Mouse (Mus musculus): ENCODE data around the gene Grtp1.

The Grtp1 gene

DNA sequence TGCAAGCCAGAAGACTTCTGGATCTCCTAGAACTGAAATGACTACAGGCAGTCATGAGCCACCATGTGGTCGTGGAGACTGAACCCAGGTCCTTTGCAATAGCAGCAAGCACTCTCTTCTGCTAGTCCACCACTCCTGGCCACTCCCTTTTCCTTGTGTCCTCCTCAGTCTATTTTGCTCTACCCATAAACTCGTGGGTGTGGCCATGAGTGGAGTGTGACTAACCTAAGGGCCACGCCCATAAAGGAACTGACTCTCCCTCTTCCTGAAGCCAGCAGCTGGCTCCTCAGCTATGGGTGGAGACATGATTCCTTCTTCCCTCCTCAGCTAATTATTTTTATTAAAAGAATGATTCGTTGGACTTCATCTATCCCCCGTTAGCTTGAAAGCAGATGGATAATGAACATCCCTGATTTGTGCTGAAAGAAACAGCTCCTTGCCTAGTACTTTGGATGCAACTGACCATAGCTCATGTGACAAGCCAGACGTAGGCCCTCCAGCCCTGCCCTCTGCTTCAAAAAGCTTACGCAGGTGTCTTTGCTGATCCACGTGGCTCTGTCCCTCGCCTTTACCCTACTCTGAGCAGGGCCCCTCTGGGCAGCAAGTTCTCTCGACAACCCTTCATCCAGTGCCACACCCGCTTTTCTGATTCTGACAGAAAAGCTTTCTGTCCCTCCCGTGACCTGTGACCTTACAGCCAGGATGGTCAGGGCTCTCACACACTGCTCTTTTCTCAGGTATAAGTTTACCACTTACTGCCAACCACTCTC, 4.1 kb upstream of the Grtp1 start:
- no peak for DNase-seq (ENCODE audit: low spot score)

DNA sequence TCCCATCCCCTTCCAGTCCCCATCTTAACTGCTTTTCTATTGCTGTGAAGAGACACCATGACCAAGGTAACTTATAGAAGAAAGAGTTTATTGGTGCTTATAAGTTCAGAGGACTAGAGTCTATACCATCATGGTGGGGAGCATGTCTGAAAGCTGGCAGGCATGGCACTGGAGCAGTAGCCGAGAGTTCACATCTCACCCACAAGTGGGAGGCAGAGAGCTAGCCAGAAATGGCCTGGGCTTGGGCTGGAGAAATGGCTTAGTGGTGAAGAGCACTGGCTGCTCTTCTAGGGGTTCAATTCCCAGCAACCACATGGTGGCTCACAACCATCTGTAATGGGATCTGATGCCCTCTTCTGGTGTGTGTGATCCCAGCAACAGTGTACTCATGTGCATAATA, 3.1 kb upstream of the Grtp1 start:
- no peak for DNase-seq (ENCODE audit: low spot score)

DNA sequence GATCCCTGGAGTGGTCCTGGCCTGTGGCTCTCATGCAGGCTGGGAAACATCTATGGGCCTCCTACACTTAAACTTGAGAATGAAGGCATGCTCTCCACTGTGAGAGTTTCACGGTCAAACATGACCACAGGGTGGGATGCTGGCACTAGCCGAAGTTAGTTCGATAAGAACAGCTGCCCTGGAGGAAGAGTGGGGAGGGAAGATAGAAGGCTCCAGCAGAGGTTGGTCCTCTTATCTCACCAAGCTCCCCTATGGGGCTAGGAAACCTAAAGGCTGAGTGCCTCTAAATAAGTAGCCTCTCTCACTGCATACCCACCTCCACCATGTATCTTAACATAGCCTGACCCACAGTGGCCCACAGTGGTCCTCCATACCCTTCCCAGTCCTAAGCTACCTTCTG, 2.4 kb upstream of the Grtp1 start:
- no peak for DNase-seq (ENCODE audit: low spot score)

DNA sequence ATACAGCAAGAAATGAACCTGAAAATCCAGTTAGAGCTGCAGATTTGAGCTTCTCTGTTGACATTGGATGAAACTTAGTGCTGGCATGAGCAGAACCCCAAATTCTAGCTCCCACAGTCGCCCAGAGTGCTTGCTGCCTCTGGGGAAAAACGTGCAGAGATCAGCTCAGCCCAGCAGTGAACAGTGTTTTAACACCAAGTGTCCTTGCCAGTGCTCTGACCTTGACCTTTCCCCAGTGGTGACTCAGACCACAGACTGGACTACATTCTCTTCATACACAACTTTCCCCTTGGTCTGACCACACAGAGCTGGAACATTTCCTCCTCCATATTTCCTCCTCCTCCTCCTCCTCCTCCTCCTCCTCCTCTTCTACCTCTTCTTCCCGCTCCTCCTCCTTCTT, 1.6 kb upstream of the Grtp1 start:
- DNase-seq (ENCODE audit: low spot score): no peak

DNA sequence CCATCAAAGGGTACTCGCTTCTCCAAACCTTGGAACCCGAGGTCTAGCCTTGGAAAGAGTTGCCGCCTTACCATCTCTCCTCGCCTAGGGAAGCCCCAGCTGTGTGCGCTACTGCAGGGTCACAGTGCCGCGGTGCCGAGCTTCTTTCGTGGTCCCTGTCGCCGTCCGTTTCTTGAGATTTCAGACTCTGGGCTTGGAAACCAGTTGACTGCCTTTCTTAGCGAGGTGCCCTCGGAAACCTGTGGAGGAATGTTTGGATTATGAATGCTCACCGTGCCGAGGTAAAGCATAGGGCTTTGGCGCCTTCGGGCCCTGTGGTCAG, 554 bp upstream of the Grtp1 start:
- DNase-seq (ENCODE audit: low spot score): no peak

DNA sequence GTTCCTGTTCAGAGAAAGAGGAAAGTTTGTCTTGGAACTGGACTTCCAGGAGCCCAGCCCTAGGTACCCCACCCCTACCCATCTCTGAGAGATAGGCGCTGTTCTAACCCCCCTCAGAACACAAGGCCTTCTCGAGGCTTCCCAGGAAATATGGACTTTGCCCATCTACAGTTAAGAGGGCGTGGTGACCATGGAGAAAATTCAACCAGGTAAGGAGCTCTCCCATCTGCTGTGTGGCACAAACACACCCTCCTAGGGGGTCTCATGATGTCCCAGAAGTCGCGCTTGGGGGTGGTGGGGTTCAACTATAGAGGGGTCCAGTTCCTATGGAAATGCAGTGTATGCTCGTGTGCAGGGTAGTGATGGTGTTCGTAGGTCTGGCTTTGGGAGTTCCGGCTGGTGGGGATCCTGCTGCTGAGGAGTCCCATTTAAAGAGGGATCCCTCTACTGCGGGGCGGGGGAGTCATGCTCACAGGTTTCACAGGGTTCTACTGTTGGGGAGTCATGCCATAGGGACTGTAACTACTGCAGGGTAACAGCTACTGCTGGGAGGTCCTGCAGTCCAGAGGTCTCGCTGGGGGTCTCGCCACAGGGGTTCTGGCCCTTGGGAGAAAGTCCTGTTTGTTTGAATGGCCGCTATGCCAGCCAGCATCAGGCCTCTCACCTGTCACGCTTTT, 897 bp downstream of the Grtp1 start:
- DNase-seq (ENCODE audit: low spot score): no peak

DNA sequence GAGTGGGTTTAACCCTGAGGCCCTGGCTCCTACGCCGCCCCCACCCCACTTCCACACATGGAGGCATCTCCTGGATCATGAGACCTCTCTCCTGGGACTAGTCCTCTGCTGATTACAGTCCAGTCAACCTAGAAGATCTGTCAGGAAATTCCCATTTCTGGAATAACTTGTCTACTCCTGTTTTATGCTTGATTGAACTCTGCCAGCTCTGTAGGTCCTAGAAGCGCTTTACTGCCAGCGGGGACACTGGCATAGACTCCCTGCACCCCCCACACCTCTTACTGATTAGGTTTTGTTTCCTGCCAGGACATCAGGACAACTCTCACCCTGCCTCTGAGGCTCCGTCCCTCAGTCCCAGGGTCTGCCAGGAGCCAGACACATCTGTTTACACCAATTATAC, 2.9 kb downstream of the Grtp1 start:
- DNase-seq (ENCODE audit: low spot score): peak; percentile 43

DNA sequence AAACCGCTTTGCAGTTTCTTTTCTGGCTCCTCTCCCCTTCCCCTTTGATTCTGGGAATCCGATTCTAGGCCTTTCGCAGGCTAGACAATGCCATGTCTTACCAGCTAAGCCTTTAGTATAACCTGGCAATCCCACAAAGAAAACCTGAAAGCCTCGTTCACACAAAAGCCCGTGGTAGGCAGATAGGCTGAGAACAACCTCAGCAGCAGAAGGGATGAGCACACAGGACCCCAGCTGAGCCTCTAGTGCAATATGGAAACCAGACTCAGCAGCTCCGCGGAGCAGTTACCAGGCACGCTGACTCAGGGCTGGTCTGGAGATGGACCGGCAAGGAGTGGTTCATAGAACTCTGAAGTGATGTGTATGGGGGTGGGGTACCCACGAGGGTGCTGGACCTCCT, 5.6 kb downstream of the Grtp1 start:
- DNase-seq (ENCODE audit: low spot score): no peak

DNA sequence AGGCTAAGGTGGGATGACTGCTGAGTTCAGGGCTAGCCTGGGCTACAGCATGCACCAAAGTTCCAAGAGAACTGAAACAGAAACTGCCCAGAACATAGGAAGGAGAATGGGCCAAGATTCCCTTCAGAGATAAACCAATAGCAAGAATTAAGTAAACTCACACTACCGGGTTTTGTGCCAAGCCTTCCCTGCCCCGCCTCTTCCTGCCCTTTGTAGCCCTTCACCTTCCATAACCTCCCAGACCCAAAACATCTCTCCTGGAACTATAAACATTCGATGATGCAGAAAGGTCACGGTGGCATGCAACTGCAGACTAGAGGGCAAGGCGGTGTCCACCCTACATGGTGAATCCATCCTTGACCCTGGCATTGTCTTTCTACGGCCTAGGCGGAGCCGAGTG, 10.2 kb downstream of the Grtp1 start:
- DNase-seq (ENCODE audit: low spot score): no peak

DNA sequence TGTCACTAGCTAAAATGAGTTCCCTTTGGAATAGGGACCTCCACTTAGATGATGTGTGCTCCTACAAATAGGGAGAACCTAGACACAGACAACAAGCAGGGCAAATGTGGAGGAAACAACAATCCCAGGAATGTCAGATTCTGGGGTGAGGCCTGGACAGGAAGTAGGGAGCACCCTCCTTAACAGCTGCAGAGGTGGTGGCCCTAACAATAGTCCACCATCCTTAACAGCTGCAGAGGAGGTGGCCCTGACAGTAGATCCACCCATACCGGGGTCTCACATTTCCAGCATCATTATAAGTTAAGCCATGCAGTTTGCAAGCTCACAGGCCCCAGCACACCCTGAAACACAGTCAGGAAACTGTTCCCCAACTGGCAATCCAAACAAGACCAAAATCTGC, 11.6 kb downstream of the Grtp1 start:
- DNase-seq (ENCODE audit: low spot score): no peak

DNA sequence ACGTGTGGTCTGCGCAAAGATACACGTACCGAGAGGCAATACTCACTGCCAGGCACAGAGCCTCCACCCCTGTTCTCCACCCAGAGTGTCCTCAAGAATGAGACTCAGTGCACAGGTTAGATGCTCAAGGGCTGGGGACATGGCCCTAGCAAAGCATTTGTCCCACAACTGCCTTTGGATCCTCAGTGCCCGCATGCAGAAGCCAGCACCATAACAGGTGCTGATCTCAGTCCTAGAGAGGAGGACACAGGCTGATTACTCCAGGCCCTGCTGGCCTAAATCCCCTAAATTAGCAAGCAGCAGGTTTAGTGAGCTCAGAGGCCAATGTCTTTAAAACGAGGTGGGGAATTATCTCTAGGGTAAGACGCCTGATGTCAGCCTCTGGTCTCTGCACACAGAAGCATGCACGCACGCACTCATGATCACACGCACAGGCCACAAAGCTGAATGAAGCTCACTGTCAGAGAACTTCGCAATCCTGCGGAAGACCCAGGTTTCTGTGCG, 12.3 kb downstream of the Grtp1 start:
- DNase-seq (ENCODE audit: low spot score): no peak

DNA sequence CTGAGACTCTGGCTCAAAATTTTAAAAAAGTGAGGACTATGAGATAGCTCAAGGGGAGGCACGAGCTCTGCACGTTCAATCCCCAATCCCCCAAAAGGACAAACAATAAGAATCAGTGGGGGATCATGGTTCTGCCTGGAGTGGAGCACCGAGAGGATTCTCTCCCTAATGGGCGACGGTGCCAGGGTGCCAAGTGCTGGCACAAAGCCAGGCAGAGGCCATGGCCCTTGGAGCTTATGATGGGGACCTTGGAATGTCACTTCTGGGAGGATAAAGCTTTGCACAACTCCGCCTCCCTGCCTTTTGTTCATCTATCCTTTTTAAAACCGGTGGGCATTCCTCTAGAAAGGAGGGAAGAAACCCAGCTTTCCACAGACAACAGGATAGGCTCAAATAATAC, 12.8 kb downstream of the Grtp1 start:
- no peak for DNase-seq (ENCODE audit: low spot score)

DNA sequence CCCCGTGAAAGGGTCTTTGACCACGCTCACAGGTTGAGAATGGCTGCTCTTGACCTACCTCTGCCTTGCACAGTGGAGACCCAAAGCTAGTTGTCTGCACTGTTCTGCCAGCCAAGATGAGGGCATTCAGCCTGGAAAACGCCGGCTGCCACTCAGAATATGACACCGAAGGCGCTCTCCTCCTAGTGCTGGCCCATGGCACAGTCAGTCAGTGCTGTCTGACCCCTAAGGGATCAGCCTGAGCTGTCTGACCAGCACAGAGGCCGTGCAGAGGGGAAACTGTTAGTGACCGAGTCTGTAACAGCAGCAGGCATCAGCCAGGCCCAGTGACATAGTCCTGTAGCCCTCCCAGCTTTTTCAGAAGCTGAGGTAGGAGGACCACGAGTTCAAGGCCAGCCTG, 13.2 kb downstream of the Grtp1 start:
- no peak for DNase-seq (ENCODE audit: low spot score)

DNA sequence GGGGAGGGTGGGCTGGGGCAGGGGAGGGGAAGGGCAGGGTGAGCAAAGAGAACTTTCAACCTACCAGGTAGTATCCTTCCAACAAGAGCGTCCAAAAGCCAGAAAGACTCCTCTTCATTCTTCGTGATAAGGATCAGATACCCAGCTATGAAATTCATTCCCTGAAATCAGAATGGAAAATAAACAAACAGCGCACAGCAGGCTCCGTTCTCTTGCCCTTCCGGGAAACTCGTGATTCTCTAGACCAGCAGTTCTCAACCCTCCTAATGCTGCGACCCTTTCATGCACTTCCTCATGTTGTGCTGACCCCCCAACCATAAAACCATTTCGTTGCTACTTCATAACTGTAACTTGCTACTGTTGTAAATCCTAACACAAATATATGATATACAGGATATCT, 13.6 kb downstream of the Grtp1 start:
- DNase-seq (ENCODE audit: low spot score): no peak

DNA sequence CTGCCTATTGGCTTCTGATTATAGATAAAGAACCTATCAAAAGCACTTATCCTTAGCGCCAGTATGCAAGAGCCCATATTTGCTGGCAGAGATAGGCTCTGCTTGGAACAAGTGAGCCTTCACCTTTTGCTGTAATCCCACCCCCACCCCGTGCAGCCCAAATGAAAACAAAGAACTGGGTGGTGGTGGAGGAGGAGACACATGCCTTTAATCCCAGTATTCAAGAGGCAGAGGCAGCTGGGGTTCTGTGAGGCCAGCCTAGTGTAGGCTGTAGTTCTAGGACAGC, 18.8 kb downstream of the Grtp1 start:
- DNase-seq (ENCODE audit: low spot score): no peak

DNA sequence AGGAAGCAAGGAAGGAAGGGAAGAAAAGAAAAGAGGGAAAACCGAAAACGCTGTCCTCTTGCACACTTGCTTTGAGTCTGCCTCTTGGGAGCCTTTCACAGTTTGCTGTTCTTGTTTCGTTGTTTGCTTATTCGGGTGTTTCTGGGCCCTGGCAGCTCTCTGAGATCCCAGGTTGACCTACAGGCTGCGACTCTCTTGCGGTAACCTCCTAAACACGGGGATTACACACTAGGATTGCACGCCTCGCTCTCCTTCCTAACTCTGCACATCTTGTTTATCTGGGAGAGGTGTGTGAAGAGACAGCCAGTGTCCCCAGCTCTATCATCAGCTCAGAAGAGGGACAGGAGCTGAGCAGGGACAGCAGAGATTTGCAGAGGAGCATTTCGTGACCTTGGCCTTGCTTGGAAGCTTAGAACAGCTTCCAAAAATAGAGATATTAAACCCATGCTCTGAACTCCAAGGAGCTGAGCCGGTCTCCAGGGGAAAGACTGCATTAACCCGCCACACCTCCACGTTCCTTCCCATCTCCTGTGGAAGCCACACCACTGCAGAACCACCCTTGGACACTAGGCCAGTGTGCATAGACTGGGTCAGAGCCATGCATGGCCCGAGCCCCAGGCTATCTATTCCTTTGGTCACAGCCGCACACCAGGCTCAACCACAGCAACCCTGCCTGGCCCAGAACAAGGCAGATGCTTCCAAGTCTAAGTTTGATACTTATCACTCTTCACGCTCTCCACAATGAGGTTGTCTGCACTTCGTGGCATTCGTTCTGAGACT, 19.3 kb downstream of the Grtp1 start:
- DNase-seq (ENCODE audit: low spot score): no peak

DNA sequence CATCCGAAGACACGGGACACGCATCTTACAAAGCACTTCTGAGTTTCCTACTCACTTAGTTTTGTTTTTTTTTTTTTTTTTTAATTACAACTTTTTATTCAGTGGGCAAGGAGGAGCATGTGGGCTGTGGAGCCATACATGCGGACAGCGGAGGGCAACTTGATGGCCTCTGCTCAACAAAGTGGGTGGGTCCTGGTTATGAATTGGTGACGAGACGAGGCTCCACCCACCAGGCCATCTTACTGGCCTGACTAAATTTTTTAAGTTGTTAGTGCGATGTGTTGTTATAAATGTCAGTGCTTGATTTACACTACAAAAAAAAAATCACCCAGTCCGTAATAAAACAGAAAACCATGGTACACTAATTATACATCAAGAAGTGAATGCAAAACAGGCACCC, 20.0 kb downstream of the Grtp1 start:
- no peak for DNase-seq (ENCODE audit: low spot score)

DNA sequence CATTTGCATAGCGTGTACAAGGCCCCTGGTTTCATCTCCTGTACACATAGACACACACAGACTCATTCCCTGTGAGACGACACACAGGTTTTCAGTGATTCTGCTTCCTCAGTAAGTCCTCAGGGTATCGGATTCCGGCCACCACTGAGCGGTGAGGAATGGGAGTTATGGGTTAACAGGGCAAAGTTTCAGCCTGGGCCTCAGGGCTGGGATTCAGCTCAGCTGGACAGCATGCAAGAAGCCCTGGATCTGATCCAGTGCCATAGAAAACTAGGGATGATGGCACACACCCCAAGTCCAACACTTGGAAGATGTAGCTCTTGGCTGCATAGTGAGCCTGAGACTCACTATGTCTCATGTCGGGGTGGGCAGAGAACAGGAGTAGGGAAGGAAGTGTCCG, 20.5 kb downstream of the Grtp1 start:
- no peak for DNase-seq (ENCODE audit: low spot score)

DNA sequence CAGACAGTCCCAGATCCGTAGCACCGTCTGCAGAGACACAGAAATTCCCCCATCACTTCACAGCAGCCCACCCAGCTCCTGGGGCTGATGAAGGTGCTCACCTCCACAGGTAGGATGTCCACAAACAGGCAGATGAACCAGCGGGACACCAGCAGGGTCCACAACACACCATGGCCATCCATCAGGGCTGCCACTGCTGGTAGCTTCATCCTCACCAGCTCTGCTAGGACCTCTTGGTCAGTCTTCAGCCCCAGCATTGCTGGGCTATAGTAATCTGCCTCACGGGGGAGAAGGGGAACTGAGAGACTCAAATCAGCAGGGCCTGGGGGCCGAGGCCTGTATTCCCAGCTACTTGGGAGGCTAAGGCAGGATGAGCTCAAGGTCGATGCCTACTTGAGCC, 20.9 kb downstream of the Grtp1 start:
- DNase-seq (ENCODE audit: low spot score): no peak

DNA sequence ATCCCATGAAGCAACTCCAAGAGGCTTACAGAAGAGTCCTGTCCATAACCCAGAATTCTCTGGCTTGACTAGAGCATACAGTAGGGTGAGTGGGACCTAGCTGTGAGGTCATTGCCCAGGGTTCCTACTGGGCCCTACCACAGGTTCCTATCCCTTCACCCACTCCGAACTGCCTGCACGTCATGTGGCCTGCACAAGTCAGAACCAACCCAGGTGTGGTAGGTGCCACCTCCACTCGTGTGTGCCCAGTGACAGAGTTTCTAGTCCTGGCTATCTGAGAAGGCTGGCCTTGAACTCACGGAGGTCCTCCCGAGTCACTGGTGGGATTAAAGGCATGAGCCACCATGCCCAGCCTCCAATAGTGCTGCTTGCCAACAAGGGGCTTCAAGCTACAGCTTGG, 22.3 kb downstream of the Grtp1 start:
- no peak for DNase-seq (ENCODE audit: low spot score)

DNA sequence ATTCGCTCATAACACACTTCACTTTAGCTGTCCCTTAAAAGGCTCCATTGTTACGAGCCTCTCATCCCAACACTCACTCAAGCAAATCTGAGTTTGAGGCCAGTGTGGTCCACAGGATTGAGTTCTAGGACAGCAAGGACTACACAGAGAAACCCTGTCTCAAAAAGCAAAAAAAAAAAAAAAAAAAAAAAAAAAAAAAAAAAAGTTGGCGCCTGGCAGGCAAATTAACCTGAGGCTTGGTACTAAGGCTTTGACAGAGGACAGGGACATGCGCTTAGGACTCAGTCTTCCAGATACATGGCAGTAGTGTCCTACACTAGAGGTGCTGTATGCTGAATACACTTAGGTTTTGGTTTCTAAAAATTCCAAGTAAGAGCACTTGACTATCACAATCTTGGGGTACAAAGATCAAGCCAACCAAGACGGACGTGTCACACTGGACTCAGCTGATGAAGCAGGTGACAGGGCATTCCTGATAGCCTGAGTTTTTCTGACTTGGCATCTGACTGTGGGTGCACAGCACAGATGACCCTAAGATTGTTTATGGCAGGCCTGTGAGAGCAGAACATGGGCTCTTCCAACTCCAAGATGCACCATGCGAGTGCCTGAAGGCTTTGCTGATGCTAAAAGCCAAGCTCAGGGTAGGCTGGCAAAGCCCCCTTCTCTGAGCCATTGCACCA, 23.1 kb downstream of the Grtp1 start:
- no peak for DNase-seq (ENCODE audit: low spot score)

DNA sequence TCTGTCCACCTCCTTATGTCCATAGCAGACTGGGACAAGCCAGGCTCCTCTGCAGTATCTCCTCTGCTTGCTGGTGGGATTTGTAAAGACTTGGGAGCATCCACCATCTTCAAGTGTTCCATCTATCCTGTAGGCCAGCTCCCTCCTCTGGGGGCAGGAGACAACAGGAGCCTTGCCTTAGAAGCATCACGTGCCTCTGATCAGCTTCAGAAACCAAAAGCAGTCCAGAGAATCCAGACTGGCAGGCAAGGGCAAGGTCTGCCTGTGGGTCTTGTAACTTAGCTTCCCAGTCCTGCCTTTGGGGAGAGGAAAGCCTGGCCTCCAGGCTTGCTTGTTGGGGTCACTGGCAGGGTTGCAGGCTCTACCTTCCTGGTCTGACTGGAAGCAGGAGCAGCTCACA, 24.8 kb downstream of the Grtp1 start:
- no peak for DNase-seq (ENCODE audit: low spot score)

DNA sequence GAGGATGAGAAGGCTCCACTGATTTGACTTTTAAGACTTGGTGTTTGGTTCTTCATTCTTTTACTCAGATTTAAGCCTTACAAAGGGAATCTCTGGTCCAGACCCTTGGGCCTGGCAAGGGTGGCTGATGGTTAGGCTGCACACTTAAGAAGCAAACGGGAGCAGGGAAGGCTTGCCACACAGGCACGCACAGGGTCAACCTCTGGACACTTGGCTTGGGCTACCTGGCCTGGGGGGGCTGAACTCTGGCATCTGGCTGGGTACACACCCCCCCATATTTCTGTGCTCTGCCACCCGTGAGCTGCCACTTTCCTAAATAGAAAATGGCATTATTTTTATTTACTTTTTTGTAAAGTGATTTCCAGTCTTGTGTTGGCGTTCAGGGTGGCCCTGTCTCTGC, 25.6 kb downstream of the Grtp1 start:
- no peak for DNase-seq (ENCODE audit: low spot score)

Measured in retina, embryonic 14.5 days (tissue).